Mouse (Mus musculus) Muller cell, postnatal 12 days (primary cell): ENCODE measurements at regions not wholly inside any gene's neighbourhood (a gene's known extent, or its start where the extent isn't known, plus 50 kb on each side); places are given as distances from the start of the nearest gene placed in this dataset.
A peak's percentile ranks its signal among the peaks of the same experiment; 100 is the strongest.

ENCODE experiments used
- DNase-seq: peaks from one replicate; pipeline ENCODE4 v3.0.0-alpha.2; 2015; ENCODE audit errors: inconsistent ontology term

DNA sequence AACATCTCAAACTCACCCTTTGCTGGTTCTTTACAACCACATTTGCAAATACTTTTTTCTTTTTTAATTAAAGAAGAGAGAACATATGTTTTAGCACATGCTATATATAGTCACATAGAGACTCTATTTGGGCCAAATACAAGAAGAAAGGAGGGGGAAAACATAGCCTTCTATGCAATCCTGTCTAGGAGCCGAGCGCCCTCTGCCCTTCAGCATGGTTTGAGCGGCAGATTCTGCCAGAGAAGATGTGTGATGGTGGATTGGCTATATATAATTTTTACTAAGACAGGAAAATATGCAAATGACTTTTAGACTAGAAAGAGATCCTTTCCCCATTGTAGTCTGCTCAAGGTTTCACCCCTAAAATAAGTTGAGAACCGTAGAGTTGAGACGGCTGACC is 60.0 kb upstream of the Myom1 start:
- DNase-seq = no peak

DNA sequence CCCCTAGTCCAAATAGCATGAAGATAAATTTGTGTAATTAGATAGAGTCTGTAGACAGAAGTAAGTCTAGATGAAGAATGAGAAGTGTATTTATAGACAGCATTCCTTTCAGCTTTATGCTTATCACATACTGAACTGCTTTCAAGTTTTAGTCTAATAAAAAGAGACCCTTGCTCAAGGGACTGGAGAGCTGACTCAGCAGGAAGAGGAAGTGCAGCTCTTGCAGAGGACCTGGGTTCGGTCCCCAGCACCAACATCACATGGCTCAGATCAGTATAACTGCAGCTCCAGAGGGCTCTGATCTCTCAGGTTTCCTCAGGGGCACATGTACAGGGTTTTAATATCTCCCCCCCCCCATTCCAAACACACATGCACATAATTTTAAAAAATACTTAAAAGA is 68.2 kb upstream of the Myom1 start:
- no peak for DNase-seq

DNA sequence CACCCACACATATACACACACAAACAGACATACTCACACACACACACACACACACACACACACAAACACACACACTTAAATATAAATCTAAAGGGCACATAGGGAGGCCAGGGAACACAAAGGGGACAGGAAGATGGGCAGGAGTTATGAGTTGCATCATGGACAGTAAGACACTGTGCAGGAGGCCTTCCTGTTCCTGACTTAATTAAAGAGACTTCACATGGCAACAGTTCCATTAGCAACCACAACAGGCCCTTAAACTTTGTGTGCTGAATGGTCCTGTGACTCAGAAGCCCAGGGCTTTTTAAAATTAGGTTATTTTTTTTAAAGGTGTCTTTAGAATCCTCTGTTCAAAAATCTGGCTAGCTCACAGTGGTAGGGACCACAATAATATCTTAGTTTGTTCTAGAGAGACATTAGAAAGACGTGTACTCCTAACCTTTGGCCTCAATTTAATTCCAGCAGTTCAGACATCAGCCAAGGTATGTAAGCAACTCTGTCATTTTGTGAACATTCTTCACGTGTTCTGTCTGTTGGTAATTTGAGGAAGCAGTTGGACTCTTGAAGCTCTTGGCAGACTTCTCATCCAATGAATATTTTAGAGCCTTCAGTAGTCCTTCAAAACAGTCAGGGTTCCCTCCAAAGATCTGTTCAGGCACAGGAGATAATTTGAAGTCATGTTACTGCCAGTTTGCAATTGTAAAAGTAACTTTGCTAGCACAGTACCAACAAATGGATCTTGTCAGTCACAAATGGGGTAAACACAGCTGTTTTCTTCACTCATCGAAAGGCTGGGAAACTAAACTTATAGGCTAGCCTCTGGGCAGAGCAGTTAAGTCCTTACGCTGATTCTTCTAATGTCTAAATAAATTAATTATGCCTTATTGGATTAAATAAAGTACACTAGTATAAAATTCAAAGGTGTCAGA is 69.0 kb upstream of the Myom1 start:
- peak; percentile 17 for DNase-seq

DNA sequence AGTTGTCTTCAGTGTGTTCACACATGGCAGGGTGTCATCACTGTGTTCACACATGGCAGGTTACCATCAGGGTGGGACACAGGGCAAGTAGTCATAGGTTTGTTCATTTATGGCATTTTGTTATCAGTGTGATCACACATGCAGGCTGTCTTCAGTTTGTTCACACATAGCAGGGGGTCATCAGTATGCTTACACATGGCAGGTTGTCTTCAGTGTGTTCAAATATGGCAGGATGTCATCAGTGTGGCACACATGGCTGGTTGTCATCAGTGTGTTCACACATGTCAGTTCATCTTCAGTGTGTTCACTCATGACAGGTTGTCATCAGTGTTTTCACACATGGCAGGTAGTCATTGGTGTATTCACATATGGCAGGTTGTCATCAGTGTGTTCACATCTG is 69.9 kb upstream of the Myom1 start:
- DNase-seq = no peak

DNA sequence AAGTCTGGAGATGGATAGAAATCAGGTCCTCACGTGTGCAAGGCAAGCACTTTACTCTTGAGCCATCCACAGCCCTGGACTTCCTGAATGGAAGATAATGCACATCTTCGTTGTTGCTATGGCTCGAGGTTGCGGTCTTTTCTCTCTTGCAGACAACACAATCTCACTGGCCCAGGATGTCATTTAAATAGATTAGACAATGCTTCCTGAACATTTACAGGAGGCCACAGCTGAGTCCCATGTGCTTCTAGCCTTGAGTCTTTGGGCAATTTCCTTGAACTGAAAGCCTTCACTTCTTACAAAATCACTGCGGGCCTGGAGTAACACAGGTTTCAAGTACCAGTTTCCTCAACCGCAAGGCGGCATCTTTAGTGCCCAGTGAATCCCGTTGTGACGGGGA is 71.8 kb upstream of the Myom1 start:
- no peak for DNase-seq

DNA sequence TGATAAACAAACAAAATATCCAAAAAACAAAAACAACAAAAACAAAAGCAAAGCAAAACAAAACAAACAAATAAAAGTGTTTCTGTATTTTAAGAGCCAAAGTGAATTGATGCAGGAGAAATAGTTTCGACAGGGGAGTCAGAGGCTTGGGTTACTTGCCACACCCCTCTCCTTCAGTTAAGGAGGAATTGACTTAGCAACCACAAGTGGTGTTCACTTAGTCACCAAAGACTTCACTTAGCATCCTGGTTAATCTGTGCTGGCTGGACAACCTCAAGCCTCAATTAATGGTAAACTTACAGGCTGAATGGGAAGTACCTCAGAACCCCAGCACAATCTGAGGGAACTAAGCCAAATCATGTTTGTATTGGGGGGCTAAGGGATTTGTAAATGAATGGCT is 72.9 kb upstream of the Myom1 start:
- DNase-seq = no peak

DNA sequence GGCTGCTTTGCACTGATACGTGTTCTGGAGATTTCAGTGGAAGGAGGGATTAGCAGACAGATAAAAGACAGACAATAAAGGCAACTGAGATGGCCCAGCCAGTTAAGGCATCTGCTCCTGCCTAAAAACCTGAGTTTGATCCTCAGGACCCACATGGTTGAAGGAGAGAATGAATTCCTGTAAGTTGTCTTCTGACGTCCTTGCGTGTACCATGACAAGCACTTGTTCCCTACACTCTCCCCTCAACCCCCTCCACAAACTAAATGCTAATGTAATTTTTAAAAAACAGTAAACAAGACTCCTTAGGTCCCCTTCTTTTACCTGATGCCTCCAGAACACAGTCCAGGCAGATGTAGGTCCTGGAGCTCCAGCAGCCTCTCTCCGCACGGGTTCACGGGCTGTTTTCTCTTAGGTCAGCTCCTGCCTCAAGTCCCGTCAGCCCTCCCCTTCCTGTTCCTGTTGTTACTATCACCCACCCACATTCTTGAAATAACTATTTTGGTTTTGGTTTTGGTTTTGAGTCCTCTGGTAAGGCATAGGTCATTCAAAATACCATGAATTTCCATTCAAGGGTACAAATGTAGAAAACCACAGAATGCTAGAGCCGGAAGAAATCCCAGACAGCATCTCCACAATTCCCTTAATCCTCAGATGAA is 71.3 kb upstream of the Tgif1 start:
- peak; percentile 9 for DNase-seq

DNA sequence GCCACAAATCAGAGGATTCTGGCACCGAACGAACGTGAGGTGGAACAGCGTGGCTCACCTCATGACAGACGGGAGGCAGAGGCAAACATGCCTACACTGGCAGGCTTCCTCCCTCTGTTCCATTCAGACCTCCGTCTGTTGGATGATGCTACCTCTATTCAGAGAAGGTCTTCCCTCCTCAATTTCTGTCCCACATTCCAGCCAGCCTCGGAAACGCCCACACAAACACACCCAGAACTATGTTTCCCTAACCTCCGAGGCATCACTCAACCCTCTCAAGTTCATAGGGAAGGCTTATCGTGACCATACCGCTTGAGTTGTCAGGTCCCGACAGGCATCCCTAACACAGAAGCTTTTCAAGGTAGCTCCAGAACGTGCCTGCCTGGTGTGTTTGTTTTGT is 68.3 kb upstream of the Tgif1 start:
- DNase-seq = no peak

DNA sequence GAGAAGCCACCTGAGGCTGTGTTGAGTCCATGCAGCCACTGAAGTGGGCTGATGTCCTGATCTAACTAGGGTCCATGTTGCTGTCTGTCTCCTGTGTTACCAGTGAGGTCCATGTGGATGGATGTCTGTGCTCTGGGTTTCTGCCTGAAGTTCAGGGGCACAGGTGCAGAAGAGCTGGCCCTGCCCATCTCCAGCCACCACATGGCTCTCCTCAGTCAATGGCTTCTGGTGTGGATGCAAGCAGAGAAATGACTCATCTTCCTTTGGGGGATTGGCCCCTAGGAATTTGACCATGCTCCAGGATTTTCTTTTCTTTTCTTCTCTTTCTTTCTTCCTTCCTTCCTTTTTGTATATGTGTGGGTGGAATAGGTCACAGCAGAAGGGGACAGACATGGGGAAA is 66.8 kb upstream of the Tgif1 start:
- DNase-seq = peak; percentile 8

DNA sequence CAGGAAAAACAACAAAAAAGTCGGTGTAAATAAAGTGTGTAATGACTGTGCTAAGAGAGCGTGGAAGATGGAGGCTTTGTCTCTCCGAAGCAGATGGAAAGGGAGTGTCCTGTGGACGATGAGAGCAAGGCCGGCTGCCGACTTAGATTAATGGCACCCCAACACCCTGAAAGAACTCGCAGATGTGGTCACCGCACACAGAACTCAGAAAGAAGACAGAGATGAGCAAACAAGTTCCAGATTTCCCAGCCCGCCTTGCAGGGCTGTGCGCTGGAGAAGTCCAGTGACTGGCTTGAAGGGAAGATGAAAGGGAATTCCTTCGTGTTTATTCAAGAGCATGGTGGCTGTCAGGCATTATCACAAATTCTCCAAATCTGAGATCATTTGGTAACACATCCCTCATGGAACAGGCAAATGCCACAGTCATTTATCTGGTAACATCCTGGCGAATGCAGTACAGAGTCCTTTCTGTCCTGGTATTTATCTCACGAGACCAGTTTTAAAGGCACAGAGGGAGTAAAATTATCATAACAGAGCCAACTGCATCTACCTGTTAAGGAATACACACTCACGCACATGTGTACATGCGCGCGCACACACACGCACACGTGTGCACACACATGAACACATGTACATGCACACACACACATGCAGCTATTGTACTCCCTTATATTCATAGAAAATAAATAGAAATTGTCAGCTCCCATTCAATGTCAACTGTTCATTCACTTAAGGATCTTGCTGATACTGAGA is 64.0 kb upstream of the Tgif1 start:
- DNase-seq = peak; percentile 45

DNA sequence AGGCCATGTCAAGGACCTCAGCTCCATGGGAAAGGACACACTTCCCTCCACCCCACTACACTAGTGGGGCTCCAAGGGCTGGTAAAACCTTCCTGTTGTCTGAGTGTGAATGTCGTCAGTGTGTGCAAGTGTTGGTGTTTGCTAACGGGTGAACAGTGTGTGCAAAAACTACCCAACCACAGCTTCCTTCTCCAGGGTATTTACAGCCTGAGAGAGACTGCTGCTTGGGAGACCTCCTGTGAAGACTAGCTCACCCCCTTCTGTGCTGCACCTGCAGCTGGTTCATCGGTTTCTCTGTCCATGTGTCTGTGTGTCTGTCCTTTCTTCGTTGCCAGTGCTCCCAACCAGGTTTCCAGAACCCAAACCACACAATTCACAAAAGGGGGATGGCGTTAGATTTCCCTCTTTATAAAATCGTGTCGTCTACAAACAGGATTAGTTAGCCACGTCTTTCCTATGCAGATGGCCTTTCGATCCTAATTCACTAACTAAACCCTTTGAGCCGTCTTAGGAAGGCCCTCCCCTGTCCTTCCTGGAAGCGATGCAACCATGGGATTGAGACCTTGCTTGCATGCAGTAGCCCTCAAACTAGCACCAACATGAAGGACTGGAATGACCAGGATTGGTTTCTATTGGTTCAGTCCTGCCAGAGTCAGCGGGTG is 62.9 kb upstream of the Tgif1 start:
- DNase-seq = no peak

DNA sequence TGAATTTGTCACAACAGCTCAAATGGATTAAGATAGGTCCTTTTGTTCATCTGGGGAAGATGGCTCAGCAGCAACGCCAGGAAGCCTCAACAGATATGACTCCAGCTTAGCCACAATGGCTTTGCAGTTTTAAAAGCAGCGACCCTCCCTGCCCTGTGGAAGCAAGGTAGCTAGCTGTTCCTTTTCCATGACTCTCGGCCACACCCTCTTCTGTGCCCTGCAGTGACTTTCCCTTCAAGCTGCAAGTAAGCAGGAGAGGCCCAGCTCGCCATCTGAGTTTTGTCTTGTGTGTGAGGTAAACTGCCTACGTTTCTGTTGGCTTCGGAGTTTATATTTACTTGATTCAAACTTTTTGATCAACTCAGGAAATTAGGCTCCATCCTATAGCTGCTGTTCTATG is 62.1 kb upstream of the Tgif1 start:
- DNase-seq = no peak

DNA sequence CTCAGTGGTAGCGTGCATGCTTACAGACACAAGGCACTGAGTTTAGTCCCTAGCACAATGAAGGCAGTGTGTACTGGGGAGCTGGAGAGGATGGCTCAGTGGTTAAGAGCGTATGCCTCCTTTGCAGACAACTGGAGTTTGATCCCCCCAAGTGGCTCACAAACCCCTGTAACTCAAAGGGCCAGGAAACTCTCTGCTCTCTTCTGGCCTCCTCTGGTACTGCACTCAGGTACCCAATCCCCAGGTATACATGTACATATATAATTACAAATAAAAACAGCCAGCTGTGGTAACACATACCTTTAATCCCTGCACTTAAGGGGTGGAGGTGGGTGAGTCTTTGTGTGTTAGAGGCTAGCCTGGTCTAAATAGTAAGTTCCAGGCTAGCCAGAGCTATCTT is 56.9 kb upstream of the Tgif1 start:
- no peak for DNase-seq

DNA sequence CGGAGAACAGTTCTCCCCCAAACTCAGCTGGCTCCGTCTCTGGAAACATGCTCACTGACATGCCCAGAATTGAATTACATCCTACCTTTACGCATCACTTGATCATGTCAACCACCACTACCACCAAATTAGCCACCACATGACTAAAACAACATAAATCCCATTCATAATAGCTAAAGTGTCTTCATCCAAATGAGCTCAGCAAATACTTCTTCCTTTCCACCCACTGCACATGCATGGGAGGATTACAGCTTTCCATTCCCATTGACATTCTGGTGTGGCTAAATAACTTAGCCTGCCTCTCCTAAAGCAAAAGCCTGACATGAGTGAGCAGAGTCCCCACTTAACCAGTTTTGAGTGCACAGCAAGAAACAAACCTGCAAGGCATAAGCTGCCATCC is 56.2 kb upstream of the Tgif1 start:
- peak; percentile 59 for DNase-seq

DNA sequence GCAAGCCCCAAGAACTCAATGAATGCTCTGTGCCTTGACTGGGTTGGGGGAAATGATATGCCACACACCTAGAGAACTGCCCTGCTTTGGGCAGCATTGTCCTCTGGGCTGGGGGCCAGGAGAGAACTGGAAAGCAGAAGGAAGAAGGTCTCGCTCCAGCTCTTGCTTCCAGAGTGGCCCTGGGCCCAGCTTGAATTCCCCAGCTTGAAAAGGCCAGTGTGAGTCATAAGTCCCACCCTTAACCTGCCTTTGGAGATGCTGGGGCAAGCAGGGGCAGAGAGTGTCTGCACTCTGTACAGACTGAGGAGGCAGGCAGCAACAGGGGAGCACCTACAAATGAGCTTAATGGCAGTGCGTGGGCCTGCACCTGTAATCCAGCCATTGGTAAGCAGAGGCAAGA is 55.0 kb upstream of the Tgif1 start:
- DNase-seq = peak; percentile 61
